Comparison of ENCODE assay signal across 8 mouse cellular contexts in genomic region chr16:4077384-4078061, GRCm38 (mm10). TPM values are rescaled to one million over a fixed set of nuclear protein-coding genes. Genes with fewer than 3 reads are reported as not detected.
DNase-seq lines count a peak whose midpoint lies in the region; ATAC-seq lines count a peak whose summit lies in the region.

Gene Trap1 (minus strand): TSS chr16:4077827.

- ATAC-seq in hindbrain, embryonic 16.5 days, result peak; percentile 98

- peak within 1 kb of the TSS; percentile 84 for H3K9ac ChIP-seq in hindbrain, embryonic 16.5 days (ENCODE audit: low read depth, low read length)

- H3K4me3 ChIP-seq in hindbrain, embryonic 16.5 days (ENCODE audit: low read length), result peak within 1 kb of the TSS; percentile 95
- H3K4me3 ChIP-seq in macrophage (ENCODE audit: inconsistent target), result peak within 1 kb of the TSS; percentile 84

- peaks cover 48% of the 10 kb centered on the region for H3K79me2 ChIP-seq in macrophage (ENCODE audit: inconsistent target)

- H3K9me3 ChIP-seq in hindbrain, embryonic 16.5 days (ENCODE audit: control insufficient read depth, low read length), result no peaks in the 10 kb centered on the region

- peak within 1 kb of the TSS; percentile 70 for H3K4me2 ChIP-seq in hindbrain, embryonic 16.5 days (ENCODE audit: low read length)

- peaks cover 12% of the 10 kb centered on the region for H3K4me1 ChIP-seq in hindbrain, embryonic 16.5 days (ENCODE audit: control insufficient read depth, insufficient read depth, low read depth, low read length)

- no peaks in the 10 kb centered on the region for H3K27me3 ChIP-seq in hindbrain, embryonic 16.5 days (replicated peaks; ENCODE audit: control insufficient read depth, insufficient read depth, low read length)

- WGBS in hindbrain, embryonic 16.5 days, result under 1% methylated on average over 58 of the region's 58 CpGs
- WGBS in macrophage (ENCODE audit: missing documents), result under 1% methylated on average over 57 of the region's 58 CpGs

- peak within 1 kb of the TSS; percentile 92 for H3K27ac ChIP-seq in hindbrain, embryonic 16.5 days (ENCODE audit: low read depth, low read length)
- peak within 1 kb of the TSS; percentile 76 for H3K27ac ChIP-seq in macrophage

- peaks cover 2% of the 10 kb centered on the region; the same call in 1 of the 2 replicates for H3K36me3 ChIP-seq in hindbrain, embryonic 16.5 days (ENCODE audit: control insufficient read depth, insufficient read depth, low read length)
- no peaks in the 10 kb centered on the region for H3K36me3 ChIP-seq in macrophage (ENCODE audit: inconsistent target)

- DNase-seq in T-cell, adult 2 months (ENCODE audit: low spot score), result peak; percentile 94
- peak; percentile 93 to 97 for DNase-seq in cerebellum, postnatal 36 days
- DNase-seq in gastrocnemius, adult 18-20 months (ENCODE audit: low spot score), result peak; percentile 95
- peak; percentile 93 to 97 for DNase-seq in left cerebral cortex, adult 18-20 months (ENCODE audit: low spot score in 2 of 2)
- peak; percentile 93 for DNase-seq in right cerebral cortex, adult 18-20 months
- peak; percentile 84 for DNase-seq in urinary bladder, postnatal 10 days (ENCODE audit: low spot score)

RNA-seq across cellular contexts. Expression of gene Trap1, which starts in this region (rescaled TPM):
- 100 to 1,000 TPM; 127 to 130 TPM for total RNA-seq in gastrocnemius, adult 18-20 months (2021)
- polyA plus RNA-seq in hindbrain, embryonic 16.5 days (2015; fragmentation: Nextera tagmentation; extraction: Ambion mirVana), result 54.4 and 59.1 TPM in 2 replicates
- 10 to 100 TPM; 67.6 to 74.8 TPM for total RNA-seq in left cerebral cortex, adult 18-20 months (2021)
- 100 to 1,000 TPM in 7 of 26 experiments, 10 to 100 TPM in 19; 45.0 to 132 (median 81.5) TPM for total RNA-seq in macrophage (2018; cell fraction: chromatin; rRNA removed)
- 10 to 100 TPM; 30.1 to 46.4 (median 40.2) TPM for total RNA-seq in macrophage (2018; cell fraction: cytosol; rRNA removed)
- total RNA-seq in macrophage (2018; cell fraction: nucleus; rRNA removed), result 10 to 100 TPM; 26.5 to 91.3 (median 49.7) TPM
- 39.0 to 64.9 TPM (median 52.6 TPM) in 3 replicates for polyA plus RNA-seq in macrophage (2018)

Comparison
In these comparisons a context has a peak if more than half of its experiments do, and no peak if none do; other contexts are left out.
1. Peak in every context shown above with its lines: DNase-seq, ATAC-seq, H3K4me3 ChIP-seq and H3K27ac ChIP-seq.